Mouse (Mus musculus) small intestine, adult 2 months (tissue): ENCODE results near the gene Rpl23.

ENCODE experiments used
- CTCF ChIP-seq: fragments of 200-500 bp; IDR thresholded peaks from 2 replicates; pipeline ENCODE4 v1.5.1; 2012; ENCODE audit warnings: low read depth, mild to moderate bottlenecking, control low read depth, inconsistent platforms, low read length, moderate library complexity, mixed read lengths; ENCODE audit not compliant: insufficient replicate concordance, insufficient read length; ENCODE audit errors: extremely low read depth
- POLR2A ChIP-seq: fragments of 200-500 bp; IDR thresholded peaks from 2 replicates; pipeline ENCODE4 v1.6.1; 2012; ENCODE audit warnings: low read depth, mild to moderate bottlenecking, control low read depth, inconsistent platforms, low read length, moderate library complexity

DNA sequence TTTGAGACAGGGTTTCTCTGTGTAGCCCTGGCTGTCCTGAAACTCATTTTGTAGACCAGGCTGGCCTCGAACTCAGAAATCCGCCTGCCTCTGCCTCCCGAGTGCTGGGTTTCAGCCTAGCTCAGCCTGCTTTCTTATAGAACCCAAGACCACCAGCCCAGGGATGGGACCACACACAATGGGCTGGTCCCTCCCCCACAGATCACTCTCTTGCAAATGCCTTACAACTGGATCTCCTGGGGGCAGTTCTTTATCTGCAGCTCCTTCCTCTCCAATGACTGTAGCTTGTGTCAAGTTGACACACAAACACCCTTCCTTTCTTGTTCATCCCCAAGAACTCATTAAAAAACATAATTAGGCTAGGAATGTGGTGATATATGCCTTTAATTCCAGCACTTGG lies 5.7 kb upstream of the Rpl23 start:
- TF ChIP-seq POLR2A (no peak), CTCF (no peak)
